Mouse (Mus musculus) heart, embryonic 14.5 days (tissue): ENCODE measurements around the gene Arhgef16. TPM values are rescaled to one million over a fixed set of nuclear protein-coding genes. Genes with fewer than 3 reads are reported as not detected.

Experiments used
- ATAC-seq: fragments of 200-750 bp; cut with Nextera tagmentation; 2 replicates; pipeline ENCODE4 v1.8.0; 2017; ENCODE audit warnings: low read depth, moderate TSS enrichment; ENCODE audit not compliant: insufficient number of reproducible peaks, insufficient read depth, low FRiP score
- H3K27ac ChIP-seq, 2 experiments: fragments of 200-500 bp in 1 of 2; fragments of 300-500 bp in 1 of 2; sonication (generic) in 1 of 2; replicated peaks in 1 of 2; 2 replicates each; pipeline ENCODE4 v1.5.1; 2012 to 2014; ENCODE audit warnings: low read depth in 2 of 2, low read length in 2 of 2, control low read depth in 1 of 2, mild to moderate bottlenecking in 1 of 2, mixed read lengths in 1 of 2; ENCODE audit not compliant: control insufficient read depth in 1 of 2, insufficient read depth in 1 of 2
- H3K27me3 ChIP-seq: fragments of 300-500 bp; sonication (generic); 2 replicates; pipeline ENCODE4 v1.6.1; 2014; ENCODE audit warnings: mild to moderate bottlenecking, low read length, control low read depth; ENCODE audit not compliant: control insufficient read depth, insufficient read depth
- H3K36me3 ChIP-seq: fragments of 300-500 bp; sonication (generic); 2 replicates; pipeline ENCODE4 v1.6.1; 2014; ENCODE audit warnings: mild to moderate bottlenecking, control low read depth, low read length, mixed read lengths; ENCODE audit not compliant: control insufficient read depth, insufficient read depth
- H3K4me1 ChIP-seq, 2 experiments: fragments of 200-500 bp in 1 of 2; fragments of 300-500 bp in 1 of 2; sonication (generic) in 1 of 2; 2 replicates each; pipeline ENCODE4 v1.6.1; 2012 to 2014; ENCODE audit warnings: low read length in 2 of 2, control low read depth in 1 of 2, mixed read lengths in 1 of 2; ENCODE audit not compliant: control insufficient read depth in 2 of 2, insufficient read depth in 2 of 2
- H3K4me2 ChIP-seq: fragments of 300-500 bp; sonication (generic); 2 replicates; pipeline ENCODE4 v1.6.1; 2014; ENCODE audit warnings: mild to moderate bottlenecking, low read length
- H3K4me3 ChIP-seq, 2 experiments: fragments of 200-500 bp in 1 of 2; fragments of 300-500 bp in 1 of 2; sonication (generic) in 1 of 2; 2 replicates each; pipeline ENCODE4 v1.5.1; 2012 to 2014; ENCODE audit warnings: low read length in 2 of 2, mild to moderate bottlenecking in 2 of 2, control low read depth in 1 of 2, low read depth in 1 of 2, moderate library complexity in 1 of 2; ENCODE audit not compliant: control insufficient read depth in 1 of 2, insufficient read depth in 1 of 2
- H3K9ac ChIP-seq: fragments of 300-500 bp; sonication (generic); 2 replicates; pipeline ENCODE4 v1.6.1; 2014; ENCODE audit warnings: mild to moderate bottlenecking, low read length
- H3K9me3 ChIP-seq: fragments of 300-500 bp; sonication (generic); 2 replicates; pipeline ENCODE4 v1.6.1; 2016; ENCODE audit warnings: low read length, control low read depth; ENCODE audit not compliant: control insufficient read depth
- WGBS: fragments of 180-500 bp; shearing (Covaris S2); extraction: QIAGEN DNeasy Blood & Tissue Kit; methylation state at CpG from one replicate; pipeline ENCODE4 v1.1.7; 2014; 5-methylcytosine and 5-hydroxymethylcytosine counted together
- polyA plus RNA-seq: library from polyadenylated mRNA; unstranded; fragments of >200 nt; fragmentation: Nextera tagmentation; extraction: Ambion mirVana; gene quantifications from 2 replicates; pipeline ENCODE4 v1.2.1, GENCODE M21; 2014

The Arhgef16 gene
- polyA plus RNA-seq: 0.97 and 1.6 TPM in 2 replicates

DNA sequence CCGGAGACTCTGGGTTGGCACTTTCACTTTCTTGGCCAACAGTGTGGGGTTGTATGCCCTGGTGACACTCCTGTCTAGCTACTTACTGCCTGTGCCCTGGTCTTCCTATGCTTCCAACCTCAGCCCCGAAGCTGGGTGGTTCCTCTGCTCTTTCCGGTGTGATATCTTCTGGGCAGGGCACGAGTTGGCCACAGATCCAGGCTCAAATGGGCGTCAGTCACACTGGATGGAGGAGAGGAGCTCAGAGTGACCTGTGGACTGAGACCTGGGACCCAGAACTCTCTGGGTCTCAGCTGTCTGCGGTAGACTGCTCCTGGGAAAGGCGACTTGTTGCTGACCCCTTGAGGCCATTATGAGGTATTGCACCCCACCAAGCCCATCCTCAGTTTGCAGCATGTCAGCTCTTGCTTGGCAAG, at the start of gene Arhgef16:
Arhgef16 (minus strand) TSS at position 211 of the 416 bp plus-strand sequence.
- Histone ChIP-seq H3K9me3 (0 out of 2 replicates have a peak, but pooled peaks cover 2% of the 10 kb centered on the region), H3K9ac (no peak within 1 kb of the TSS), H3K4me3 (no peak within 1 kb of the TSS), H3K36me3 (no peaks in the 10 kb centered on the region), H3K27me3 (peaks cover 22% of the 10 kb centered on the region), H3K27ac (no peak within 1 kb of the TSS), H3K4me2 (0 out of 2 replicates have a peak within 1 kb of the TSS, but pooled peaks have one; percentile 21), H3K4me1 (peaks cover 4 to 6% of the 10 kb centered on the region in 2 experiments; a peak in 1 of 4 replicates)
- 16% methylated on average over 7 of the region's 7 CpGs for WGBS
- no peak for ATAC-seq

DNA sequence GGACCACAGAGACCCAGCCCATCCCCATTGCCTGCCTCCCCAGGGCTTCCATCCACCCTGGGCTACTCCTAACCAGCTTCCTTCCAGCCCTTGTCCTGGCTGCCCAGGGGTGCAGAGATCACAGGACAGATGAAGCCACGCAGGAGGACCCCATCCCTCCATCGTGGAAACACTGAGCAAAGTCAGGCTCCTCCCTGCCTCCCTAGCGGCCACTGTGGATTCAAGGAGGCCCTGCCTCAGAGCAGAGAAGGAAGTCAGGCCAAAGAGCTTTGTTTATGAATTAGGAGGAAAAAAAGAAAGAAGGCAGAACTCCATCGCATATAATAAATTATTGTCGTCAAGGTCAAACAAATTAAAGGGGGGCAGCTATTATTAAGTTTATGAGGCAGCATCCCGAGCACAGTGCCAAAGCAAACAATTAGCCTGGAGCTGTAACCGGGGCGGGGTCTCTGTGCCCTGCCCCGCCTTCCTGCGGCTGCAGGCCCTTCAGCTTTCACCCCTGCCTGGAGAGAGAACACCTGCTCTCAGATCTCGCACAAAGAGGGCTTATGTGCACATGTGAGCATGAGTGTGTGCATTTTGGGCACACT, 46.8 kb upstream of the Arhgef16 start:
- WGBS: 69% methylated on average over 11 of the region's 11 CpGs
- 0 out of 2 replicates have a peak, but pooled peaks cover 11% of the 10 kb centered on the region for H3K36me3 ChIP-seq
- H3K27me3 ChIP-seq: no peaks in the 10 kb centered on the region
- no peak overlapping the region for H3K4me3 ChIP-seq
- 0 out of 4 replicates have a peak overlapping the region, but pooled peaks of 1 of the 2 experiments have one; percentile 11 for H3K27ac ChIP-seq
- H3K9ac ChIP-seq: no peak overlapping the region
- no peaks in the 10 kb centered on the region for H3K9me3 ChIP-seq
- H3K4me1 ChIP-seq: peaks cover 12 to 22% of the 10 kb centered on the region in 2 experiments
- no peak for ATAC-seq
- H3K4me2 ChIP-seq: no peak overlapping the region

DNA sequence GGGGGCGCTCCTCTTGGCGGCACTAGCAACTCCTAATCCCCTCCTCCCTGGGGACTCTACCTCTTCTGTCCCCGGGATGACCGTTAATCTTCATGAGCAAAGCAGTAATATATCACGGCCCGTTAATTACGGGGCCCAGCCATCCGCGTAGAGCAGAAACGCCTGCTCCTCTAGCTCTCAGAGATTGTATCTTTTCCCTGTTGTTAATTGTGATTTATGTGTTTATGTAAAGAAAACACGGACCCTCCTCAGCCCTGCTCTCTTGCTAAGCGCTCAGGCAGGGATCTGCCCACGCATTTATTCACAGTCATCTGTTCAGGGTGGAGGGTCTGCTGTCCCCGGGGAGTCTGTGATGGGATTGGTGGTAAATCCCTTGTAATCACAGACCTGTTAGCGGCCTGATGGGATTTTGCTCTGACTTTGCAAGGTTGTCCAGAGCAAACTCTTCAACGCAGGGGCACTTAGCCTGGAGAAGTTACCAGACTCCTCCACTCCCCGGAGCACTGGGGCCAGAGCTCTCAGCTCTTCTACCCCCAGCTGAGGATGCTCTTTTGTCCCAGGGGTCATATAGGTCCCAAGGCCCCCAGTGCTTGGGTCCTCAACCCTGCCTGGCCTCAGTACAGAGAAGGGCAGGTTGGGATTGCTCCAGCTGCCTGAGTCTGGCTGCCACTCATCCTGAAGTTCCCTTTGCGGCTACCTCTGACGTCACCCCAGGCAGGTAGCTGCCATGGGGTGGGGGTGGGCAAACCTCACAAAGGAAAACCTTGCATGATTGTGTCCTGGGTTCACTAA, 45.5 kb upstream of the Arhgef16 start:
- Histone ChIP-seq H3K36me3 (peaks cover 18% of the 10 kb centered on the region), H3K27me3 (no peaks in the 10 kb centered on the region), H3K4me1 (peaks cover 6 to 11% of the 10 kb centered on the region in 2 experiments; a peak in 3 of 4 replicates), H3K9ac (no peak overlapping the region), H3K4me2 (no peak overlapping the region), H3K27ac (no peak overlapping the region), H3K4me3 (no peak overlapping the region), H3K9me3 (no peaks in the 10 kb centered on the region)
- WGBS: 61% methylated on average over 19 of the region's 19 CpGs
- ATAC-seq: no peak

DNA sequence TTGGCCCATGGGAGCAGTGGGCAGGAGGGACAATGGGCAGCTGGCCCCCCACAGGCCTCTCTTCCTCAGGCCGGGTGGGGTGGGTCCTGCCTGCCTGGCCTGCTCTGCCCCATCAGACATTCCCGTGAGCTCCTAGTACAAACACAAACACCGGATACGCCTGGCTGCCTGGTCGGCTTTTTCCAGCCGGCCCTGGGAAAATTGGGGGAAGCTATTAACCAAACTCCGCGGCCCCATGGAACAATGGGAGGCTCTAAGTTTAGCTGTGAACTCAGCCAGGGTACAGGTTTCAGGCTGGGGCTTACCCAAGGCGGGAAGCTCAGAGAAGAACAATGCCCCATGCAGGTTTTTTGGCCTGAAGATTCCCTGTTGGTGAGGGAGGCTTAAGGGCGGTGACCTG, 35.2 kb upstream of the Arhgef16 start:
- peak overlapping the region; percentile 70 to 75 for H3K27ac ChIP-seq
- peak; percentile 62 for ATAC-seq
- no peak overlapping the region for H3K4me2 ChIP-seq
- H3K4me3 ChIP-seq: no peak overlapping the region
- peaks cover 18 to 29% of the 10 kb centered on the region in 2 experiments; a peak in 3 of 4 replicates for H3K4me1 ChIP-seq
- no peak overlapping the region for H3K9ac ChIP-seq
- WGBS: 34% methylated on average over 10 of the region's 10 CpGs
- H3K36me3 ChIP-seq: peaks cover 36% of the 10 kb centered on the region
- H3K9me3 ChIP-seq: no peaks in the 10 kb centered on the region
- no peaks in the 10 kb centered on the region for H3K27me3 ChIP-seq

DNA sequence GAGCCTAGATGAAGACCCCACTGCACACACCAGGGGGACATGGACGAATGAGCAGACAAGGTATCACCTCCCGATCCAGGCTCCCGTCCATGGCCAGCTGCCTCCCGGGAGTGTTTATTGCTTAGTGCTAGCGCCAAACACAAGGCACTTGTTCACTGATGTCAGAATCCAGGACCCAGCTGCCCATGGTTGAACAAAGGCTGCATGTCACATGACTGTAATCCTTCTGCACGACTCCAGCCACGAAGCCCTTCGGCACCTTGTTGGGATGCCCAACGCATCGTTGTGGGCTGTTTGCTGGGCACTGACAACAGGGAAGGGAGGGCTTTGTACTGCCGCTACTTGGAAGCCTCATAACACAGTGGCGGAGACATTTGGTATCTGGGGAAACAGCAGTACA, 34.3 kb upstream of the Arhgef16 start, which contains the start of gene B230104I21Rik:
B230104I21Rik (plus strand) TSS at position 367 of the 400 bp plus-strand sequence.
- no peak within 1 kb of the TSS; the same call in 1 of the 2 replicates for H3K9ac ChIP-seq
- H3K4me1 ChIP-seq: peaks cover 22 to 37% of the 10 kb centered on the region in 2 experiments
- H3K36me3 ChIP-seq: peaks cover 27% of the 10 kb centered on the region
- H3K4me3 ChIP-seq: peak within 1 kb of the TSS in 1 of 2 experiments; percentile 10; a peak in 2 of 4 replicates
- H3K4me2 ChIP-seq: peak within 1 kb of the TSS; percentile 50
- no peaks in the 10 kb centered on the region for H3K27me3 ChIP-seq
- peak within 1 kb of the TSS; percentile 70 to 75 for H3K27ac ChIP-seq
- H3K9me3 ChIP-seq: no peaks in the 10 kb centered on the region
- WGBS: 70% methylated on average over 12 of the region's 12 CpGs
- no peak for ATAC-seq

DNA sequence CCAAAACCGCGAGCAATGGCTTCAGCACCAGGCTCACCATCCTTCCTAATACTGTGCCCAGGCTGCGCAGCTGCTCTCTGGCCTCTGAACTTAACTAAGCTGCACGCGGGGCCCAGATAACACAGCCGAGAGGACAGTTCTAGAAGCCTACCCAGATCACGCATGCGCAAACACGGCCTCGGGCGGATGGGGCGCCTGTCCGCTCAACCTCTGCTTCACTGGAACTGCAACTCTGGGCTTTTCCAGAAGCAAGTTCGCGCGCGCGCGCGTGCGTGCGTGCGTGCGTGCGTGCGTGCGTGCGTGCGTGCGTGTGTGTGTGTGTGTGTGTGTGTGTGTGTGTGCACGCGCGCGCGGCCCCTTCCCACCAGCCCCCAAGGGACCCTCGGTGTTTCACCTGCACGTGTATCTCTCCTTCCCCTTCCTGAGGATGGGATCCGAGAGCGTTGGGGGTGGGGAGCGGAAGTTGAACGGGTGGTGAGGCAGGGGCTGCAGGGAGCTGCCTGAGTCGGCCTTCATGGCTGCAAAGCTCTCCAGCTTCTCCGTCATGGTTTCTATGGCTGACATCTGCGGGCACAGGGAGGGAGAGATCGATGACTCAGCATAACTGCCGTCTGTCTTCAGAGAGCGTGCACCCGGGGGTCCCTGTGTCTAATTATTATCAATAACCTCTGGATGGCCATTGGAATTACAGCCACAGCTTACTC, 33.4 kb upstream of the Arhgef16 start:
- Histone ChIP-seq H3K9me3 (no peaks in the 10 kb centered on the region), H3K4me1 (peaks cover 27 to 44% of the 10 kb centered on the region in 2 experiments), H3K27ac (no peak overlapping the region; a peak in 1 of 4 replicates), H3K27me3 (no peaks in the 10 kb centered on the region), H3K4me2 (peak overlapping the region; percentile 50), H3K9ac (no peak overlapping the region; the same call in 1 of the 2 replicates), H3K36me3 (peaks cover 18% of the 10 kb centered on the region; the same call in 1 of the 2 replicates), H3K4me3 (peak overlapping the region in 1 of 2 experiments; percentile 10; a peak in 2 of 4 replicates)
- WGBS: 55% methylated on average over 48 of the region's 48 CpGs
- ATAC-seq: no peak

DNA sequence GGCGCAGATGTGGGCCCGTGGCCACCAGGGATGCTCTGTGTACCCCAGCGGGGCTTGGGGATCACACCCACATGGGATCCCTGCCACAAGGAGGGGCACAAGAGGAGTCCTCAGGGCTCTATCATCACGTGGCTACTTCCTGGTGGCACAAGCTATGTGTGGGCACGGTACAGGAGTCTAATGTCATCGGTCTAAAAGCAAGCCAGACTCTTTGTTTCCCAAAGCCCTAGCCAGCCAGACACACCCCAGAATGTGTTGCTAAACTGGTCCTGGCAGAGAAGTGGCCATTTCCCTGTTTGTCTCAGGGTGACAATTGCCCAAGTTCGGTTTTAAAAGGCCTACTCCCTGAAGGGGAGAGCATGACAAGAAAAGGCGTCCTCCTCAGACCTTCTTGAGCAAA, 31.8 kb upstream of the Arhgef16 start:
- no peaks in the 10 kb centered on the region for H3K27me3 ChIP-seq
- H3K4me2 ChIP-seq: no peak overlapping the region
- ATAC-seq: no peak
- peaks cover 18% of the 10 kb centered on the region; the same call in 1 of the 2 replicates for H3K36me3 ChIP-seq
- no peak overlapping the region for H3K4me3 ChIP-seq
- peaks cover 39 to 51% of the 10 kb centered on the region in 2 experiments for H3K4me1 ChIP-seq
- no peaks in the 10 kb centered on the region for H3K9me3 ChIP-seq
- H3K9ac ChIP-seq: peak overlapping the region; percentile 13; the same call in 1 of the 2 replicates
- H3K27ac ChIP-seq: peak overlapping the region in 1 of 2 experiments; percentile 34; a peak in 2 of 4 replicates
- 69% methylated on average over 8 of the region's 8 CpGs for WGBS
